ENCODE assay signal across 9 mouse cellular contexts in the genomic region with DNA sequence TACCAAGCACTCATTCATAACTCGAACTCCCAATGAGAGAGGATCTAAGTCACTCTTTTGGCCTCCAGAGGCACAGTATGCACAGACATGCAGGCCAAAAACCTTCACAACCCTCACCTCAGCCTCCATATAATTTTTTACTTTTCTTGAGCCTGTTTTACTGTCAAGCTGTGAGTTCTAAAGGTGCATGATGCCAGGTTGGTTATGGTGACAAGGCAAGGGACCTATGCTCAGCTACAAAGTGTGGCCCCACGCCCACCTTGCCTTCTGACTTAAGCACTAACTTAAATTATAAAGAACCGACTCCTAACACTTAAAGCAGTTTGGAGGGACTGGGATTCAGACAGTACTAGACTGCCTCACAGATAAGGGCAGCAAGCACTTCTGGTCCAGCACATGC. TPM values are rescaled to one million over a fixed set of nuclear protein-coding genes. Genes with fewer than 3 reads are reported as not detected.
DNase-seq lines count a peak whose midpoint lies in the region; ATAC-seq and TF ChIP-seq lines count a peak whose summit lies in the region.
"Had no signal": no experiment of that assay in that cellular context is flagged by ENCODE, and none has a peak within 500 bp of the region (broad histone marks: within the 10 kb centered on the region; RNA-seq: fewer than 3 reads in every experiment).

No protein-coding gene starts in this region.

- H3K4me2 ChIP-seq in hindbrain, embryonic 11.5 days (replicated peaks; ENCODE audit: low read depth, low read length), result no peak overlapping the region; the same call in 1 of the 2 replicates
- no peak overlapping the region for H3K4me2 ChIP-seq in hindbrain, embryonic 16.5 days (ENCODE audit: low read length)
- H3K4me2 ChIP-seq in forebrain, embryonic 11.5 days (ENCODE audit: low read depth, low read length, severe bottlenecking), result no peak overlapping the region
- H3K4me2 ChIP-seq in liver, embryonic 11.5 days, result peak overlapping the region; percentile 100

- no peak for TF ChIP-seq POLR2A in thymus, adult 2 months (IDR thresholded peaks at IDR 0.05; ENCODE audit: control insufficient read depth, extremely low read depth, insufficient read depth, low read length, poor library complexity)

- H3K27me3 ChIP-seq in hindbrain, embryonic 11.5 days (ENCODE audit: control insufficient read depth, insufficient read depth, low read length), result no peaks in the 10 kb centered on the region
- no peaks in the 10 kb centered on the region for H3K27me3 ChIP-seq in hindbrain, embryonic 16.5 days (replicated peaks; ENCODE audit: control insufficient read depth, insufficient read depth, low read length)
- H3K27me3 ChIP-seq in forebrain, embryonic 11.5 days (ENCODE audit: control insufficient read depth, insufficient read depth, low read length), result no peaks in the 10 kb centered on the region
- H3K27me3 ChIP-seq in liver, embryonic 11.5 days (replicated peaks; ENCODE audit: control insufficient read depth, insufficient read depth, low read length), result no peaks in the 10 kb centered on the region
- H3K27me3 ChIP-seq in thymus, adult 2 months (ENCODE audit: control insufficient read depth, insufficient read depth, low read length), result no peaks in the 10 kb centered on the region
- H3K27me3 ChIP-seq: Patski had no signal

- no peaks in the 10 kb centered on the region for H3K9me3 ChIP-seq in hindbrain, embryonic 11.5 days (ENCODE audit: control insufficient read depth, low read length)
- no peaks in the 10 kb centered on the region for H3K9me3 ChIP-seq in hindbrain, embryonic 16.5 days (ENCODE audit: control insufficient read depth, low read length)
- H3K9me3 ChIP-seq in ES-E14 (ENCODE audit: control insufficient read depth, insufficient read depth, low read depth, low read length), result no peaks in the 10 kb centered on the region
- H3K9me3 ChIP-seq in forebrain, embryonic 11.5 days (ENCODE audit: control insufficient read depth, low read length), result no peaks in the 10 kb centered on the region
- H3K9me3 ChIP-seq in liver, embryonic 11.5 days (ENCODE audit: control insufficient read depth, low read length), result no peaks in the 10 kb centered on the region

- ATAC-seq in hindbrain, embryonic 11.5 days (ENCODE audit: low FRiP score), result no peak
- ATAC-seq in hindbrain, embryonic 16.5 days, result no peak
- no peak for ATAC-seq in forebrain, embryonic 11.5 days (replicated peaks; ENCODE audit: low FRiP score)
- ATAC-seq in liver, embryonic 11.5 days (replicated peaks; ENCODE audit: low FRiP score), result no peak
- ATAC-seq: Patski had no signal

- peaks cover 19% of the 10 kb centered on the region for H3K4me1 ChIP-seq in hindbrain, embryonic 11.5 days (replicated peaks; ENCODE audit: control insufficient read depth, insufficient read depth, low read length)
- peaks cover 59% of the 10 kb centered on the region for H3K4me1 ChIP-seq in hindbrain, embryonic 16.5 days (ENCODE audit: control insufficient read depth, insufficient read depth, low read depth, low read length)
- peaks cover 0 to 8% of the 10 kb centered on the region in 2 experiments; a peak in 1 of 4 replicates for H3K4me1 ChIP-seq in ES-E14 (ENCODE audit: control insufficient read depth in 2 of 2, insufficient read depth in 2 of 2, low read length in 2 of 2, poor library complexity in 1 of 2)
- H3K4me1 ChIP-seq in forebrain, embryonic 11.5 days (replicated peaks; ENCODE audit: control insufficient read depth, insufficient read depth, low read length), result peaks cover 39% of the 10 kb centered on the region
- H3K4me1 ChIP-seq in liver, embryonic 11.5 days (replicated peaks; ENCODE audit: control insufficient read depth, insufficient read depth, low read length), result peaks cover 50% of the 10 kb centered on the region
- H3K4me1 ChIP-seq in thymus, adult 2 months (replicated peaks; ENCODE audit: control insufficient read depth, insufficient read depth, low read length), result peaks cover 46% of the 10 kb centered on the region

- H3K27ac ChIP-seq in hindbrain, embryonic 11.5 days (ENCODE audit: low read depth, low read length), result no peak overlapping the region
- no peak overlapping the region for H3K27ac ChIP-seq in hindbrain, embryonic 16.5 days (ENCODE audit: low read depth, low read length)
- H3K27ac ChIP-seq in ES-E14 (ENCODE audit: insufficient read depth, low read depth, low read length, poor library complexity, severe bottlenecking), result peak overlapping the region; percentile 91; the same call in 1 of the 2 replicates
- no peak overlapping the region for H3K27ac ChIP-seq in forebrain, embryonic 11.5 days (ENCODE audit: low read depth, low read length)
- peak overlapping the region; percentile 90 for H3K27ac ChIP-seq in liver, embryonic 11.5 days (ENCODE audit: low read depth, low read length)
- no peak overlapping the region for H3K27ac ChIP-seq in thymus, adult 2 months (ENCODE audit: control insufficient read depth, insufficient read depth, low read length)

- peaks cover 4% of the 10 kb centered on the region; the same call in 1 of the 2 replicates for H3K36me3 ChIP-seq in hindbrain, embryonic 11.5 days (ENCODE audit: control insufficient read depth, insufficient read depth, low read length)
- H3K36me3 ChIP-seq in hindbrain, embryonic 16.5 days (ENCODE audit: control insufficient read depth, insufficient read depth, low read length), result peaks cover 11% of the 10 kb centered on the region
- peaks cover 44% of the 10 kb centered on the region for H3K36me3 ChIP-seq in ES-E14 (ENCODE audit: control insufficient read depth, insufficient read depth, low read length, poor library complexity, severe bottlenecking)
- peaks cover 12% of the 10 kb centered on the region for H3K36me3 ChIP-seq in forebrain, embryonic 11.5 days (ENCODE audit: control insufficient read depth, insufficient read depth, low read length)
- H3K36me3 ChIP-seq in liver, embryonic 11.5 days (ENCODE audit: control insufficient read depth, insufficient read depth, low read length), result peaks cover 34% of the 10 kb centered on the region
- peaks cover 7% of the 10 kb centered on the region; the same call in 1 of the 2 replicates for H3K36me3 ChIP-seq in thymus, adult 2 months (ENCODE audit: control insufficient read depth, insufficient read depth, low read length)

- no peak overlapping the region for H3K9ac ChIP-seq in hindbrain, embryonic 11.5 days (ENCODE audit: low read depth, low read length)
- H3K9ac ChIP-seq in hindbrain, embryonic 16.5 days (ENCODE audit: low read depth, low read length), result no peak overlapping the region
- H3K9ac ChIP-seq in ES-E14 (ENCODE audit: insufficient read depth, low read depth, low read length, poor library complexity, severe bottlenecking), result peak overlapping the region; percentile 98; the same call in 1 of the 2 replicates
- H3K9ac ChIP-seq in forebrain, embryonic 11.5 days (ENCODE audit: low read length), result no peak overlapping the region; the same call in 1 of the 2 replicates
- peak overlapping the region; percentile 97 for H3K9ac ChIP-seq in liver, embryonic 11.5 days (ENCODE audit: low read depth, low read length)

- no peak for TF ChIP-seq CTCF in thymus, adult 2 months (IDR thresholded peaks at IDR 0.05; ENCODE audit: borderline replicate concordance, control insufficient read depth, extremely low read depth, insufficient read depth, low read length, poor library complexity)

- in situ Hi-C loops in ES-E14 (cut with MboI; ENCODE audit: low sequenced_read_pairs in 2 of 2, unreplicated experiment in 2 of 2), result no loop called here

- H3K4me3 ChIP-seq in hindbrain, embryonic 11.5 days (ENCODE audit: low read depth, low read length), result 0 out of 2 replicates have a peak overlapping the region, but pooled peaks have one; percentile 8
- no peak overlapping the region for H3K4me3 ChIP-seq in hindbrain, embryonic 16.5 days (ENCODE audit: low read length)
- peak overlapping the region; percentile 90 to 96 for H3K4me3 ChIP-seq in ES-E14 (ENCODE audit: insufficient read depth in 1 of 2, low read depth in 1 of 2, low read length in 2 of 2, poor library complexity in 1 of 2, severe bottlenecking in 1 of 2)
- H3K4me3 ChIP-seq in forebrain, embryonic 11.5 days (ENCODE audit: low read depth, low read length), result peak overlapping the region; percentile 5; the same call in 1 of the 2 replicates
- H3K4me3 ChIP-seq in liver, embryonic 11.5 days (ENCODE audit: low read depth, low read length), result peak overlapping the region; percentile 85
- no peak overlapping the region for H3K4me3 ChIP-seq in thymus, adult 2 months (ENCODE audit: control insufficient read depth, insufficient read depth, low read length)

- 96% methylated on average over 3 of the region's 3 CpGs for WGBS in hindbrain, embryonic 11.5 days
- 89% methylated on average over 3 of the region's 3 CpGs for WGBS in hindbrain, embryonic 16.5 days
- WGBS in forebrain, embryonic 11.5 days, result 90% methylated on average over 3 of the region's 3 CpGs
- WGBS in liver, embryonic 11.5 days, result 61% methylated on average over 3 of the region's 3 CpGs
- 83% methylated on average over 3 of the region's 3 CpGs for WGBS in thymus, adult 2 months

- DNase-seq in hindbrain, embryonic 11.5 days (ENCODE audit: low spot score), result no peak
- DNase-seq in ES-E14 (ENCODE audit: low read depth, low spot score), result no peak
- DNase-seq in forebrain, embryonic 11.5 days (ENCODE audit: low spot score), result no peak
- DNase-seq in liver, embryonic 11.5 days (ENCODE audit: low spot score), result no peak
- DNase-seq in thymus, adult 2 months, result no peak
- no peak for DNase-seq in frontal cortex, postnatal 10 days (ENCODE audit: low spot score in 2 of 2)
- no peak for DNase-seq in urinary bladder, postnatal 36 days (ENCODE audit: low spot score in 2 of 2)

RNA-seq across cellular contexts. Expression of a gene that starts 2.0 kb away (rescaled TPM):
- polyA plus RNA-seq in hindbrain, embryonic 11.5 days (2014; fragmentation: Nextera tagmentation; extraction: Ambion mirVana), result 4.8 and 5.3 TPM in 2 replicates
- 13.3 and 16.1 TPM in 2 replicates for polyA plus RNA-seq in hindbrain, embryonic 16.5 days (2015; fragmentation: Nextera tagmentation; extraction: Ambion mirVana)
- 10.3 and 15.3 TPM in 2 replicates for total RNA-seq in ES-E14 (2012; rRNA removed)
- polyA plus RNA-seq in forebrain, embryonic 11.5 days (2014; fragmentation: Nextera tagmentation; extraction: Ambion mirVana), result 4.0 and 4.3 TPM in 2 replicates
- 2.9 and 3.5 TPM in 2 replicates for polyA plus RNA-seq in liver, embryonic 11.5 days (2014; fragmentation: Nextera tagmentation; extraction: Ambion mirVana)
- polyA plus RNA-seq in thymus, adult 2 months (2012; rRNA removed), result 25.6 and 25.8 TPM in 2 replicates

RNA-seq across cellular contexts. Expression of a gene that starts 2.3 kb away (rescaled TPM):
- polyA plus RNA-seq in hindbrain, embryonic 11.5 days (2014; fragmentation: Nextera tagmentation; extraction: Ambion mirVana), result 38.2 and 39.4 TPM in 2 replicates
- 75.4 and 80.7 TPM in 2 replicates for polyA plus RNA-seq in hindbrain, embryonic 16.5 days (2015; fragmentation: Nextera tagmentation; extraction: Ambion mirVana)
- 23.2 and 24.8 TPM in 2 replicates for total RNA-seq in ES-E14 (2012; rRNA removed)
- polyA plus RNA-seq in forebrain, embryonic 11.5 days (2014; fragmentation: Nextera tagmentation; extraction: Ambion mirVana), result 44.0 and 46.8 TPM in 2 replicates
- 47.2 and 49.1 TPM in 2 replicates for polyA plus RNA-seq in liver, embryonic 11.5 days (2014; fragmentation: Nextera tagmentation; extraction: Ambion mirVana)
- 127 and 142 TPM in 2 replicates for polyA plus RNA-seq in thymus, adult 2 months (2012; rRNA removed)

RNA-seq across cellular contexts. Expression of a gene that starts 2.5 kb away (rescaled TPM):
- 1,221 and 1,241 TPM in 2 replicates for polyA plus RNA-seq in hindbrain, embryonic 11.5 days (2014; fragmentation: Nextera tagmentation; extraction: Ambion mirVana)
- 695 and 697 TPM in 2 replicates for polyA plus RNA-seq in hindbrain, embryonic 16.5 days (2015; fragmentation: Nextera tagmentation; extraction: Ambion mirVana)
- total RNA-seq in ES-E14 (2012; rRNA removed), result 4,706 and 5,724 TPM in 2 replicates
- polyA plus RNA-seq in forebrain, embryonic 11.5 days (2014; fragmentation: Nextera tagmentation; extraction: Ambion mirVana), result 1,265 and 1,326 TPM in 2 replicates
- polyA plus RNA-seq in liver, embryonic 11.5 days (2014; fragmentation: Nextera tagmentation; extraction: Ambion mirVana), result 2,164 and 2,343 TPM in 2 replicates
- polyA plus RNA-seq in thymus, adult 2 months (2012; rRNA removed), result 584 and 593 TPM in 2 replicates

RNA-seq across cellular contexts. Expression of a gene that starts 12.8 kb away (rescaled TPM):
- 26.8 and 29.4 TPM in 2 replicates for polyA plus RNA-seq in hindbrain, embryonic 11.5 days (2014; fragmentation: Nextera tagmentation; extraction: Ambion mirVana)
- polyA plus RNA-seq in hindbrain, embryonic 16.5 days (2015; fragmentation: Nextera tagmentation; extraction: Ambion mirVana), result 20.7 and 23.5 TPM in 2 replicates
- 65.6 and 78.2 TPM in 2 replicates for total RNA-seq in ES-E14 (2012; rRNA removed)
- 42.6 and 47.2 TPM in 2 replicates for polyA plus RNA-seq in forebrain, embryonic 11.5 days (2014; fragmentation: Nextera tagmentation; extraction: Ambion mirVana)
- polyA plus RNA-seq in liver, embryonic 11.5 days (2014; fragmentation: Nextera tagmentation; extraction: Ambion mirVana), result 62.6 and 67.0 TPM in 2 replicates
- polyA plus RNA-seq in thymus, adult 2 months (2012; rRNA removed), result 35.4 and 38.1 TPM in 2 replicates

RNA-seq across cellular contexts. Expression of a gene that starts 13.2 kb away (rescaled TPM):
- polyA plus RNA-seq in hindbrain, embryonic 11.5 days (2014; fragmentation: Nextera tagmentation; extraction: Ambion mirVana), result 201 and 205 TPM in 2 replicates
- 183 and 189 TPM in 2 replicates for polyA plus RNA-seq in hindbrain, embryonic 16.5 days (2015; fragmentation: Nextera tagmentation; extraction: Ambion mirVana)
- 175 and 201 TPM in 2 replicates for total RNA-seq in ES-E14 (2012; rRNA removed)
- polyA plus RNA-seq in forebrain, embryonic 11.5 days (2014; fragmentation: Nextera tagmentation; extraction: Ambion mirVana), result 202 and 214 TPM in 2 replicates
- polyA plus RNA-seq in liver, embryonic 11.5 days (2014; fragmentation: Nextera tagmentation; extraction: Ambion mirVana), result 266 and 286 TPM in 2 replicates
- 29.8 and 35.1 TPM in 2 replicates for polyA plus RNA-seq in thymus, adult 2 months (2012; rRNA removed)

Comparison
In these comparisons a context has a peak if more than half of its experiments do, and no peak if none do; other contexts are left out.
1. H3K4me3 ChIP-seq: peak in hindbrain, embryonic 11.5 days (single experiment), ES-E14 (2 of 2), forebrain, embryonic 11.5 days (single experiment) and liver, embryonic 11.5 days (single experiment); none in hindbrain, embryonic 16.5 days (single experiment) and thymus, adult 2 months (single experiment).
2. H3K27ac ChIP-seq: peak in ES-E14 (single experiment) and liver, embryonic 11.5 days (single experiment); none in hindbrain, embryonic 11.5 days (single experiment), hindbrain, embryonic 16.5 days (single experiment), forebrain, embryonic 11.5 days (single experiment) and thymus, adult 2 months (single experiment).
3. H3K9ac ChIP-seq: peak in ES-E14 (single experiment) and liver, embryonic 11.5 days (single experiment); none in hindbrain, embryonic 11.5 days (single experiment), hindbrain, embryonic 16.5 days (single experiment) and forebrain, embryonic 11.5 days (single experiment).